8 mouse cellular contexts compared by ENCODE assay signal in genomic region chr5:136882055-136882787, GRCm38 (mm10). TPM values are rescaled to one million over a fixed set of nuclear protein-coding genes. Genes with fewer than 3 reads are reported as not detected.
DNase-seq lines count a peak whose midpoint lies in the region; ATAC-seq and TF ChIP-seq lines count a peak whose summit lies in the region.

No protein-coding gene starts in this region.

- no peaks in the 10 kb centered on the region for H3K9me3 ChIP-seq in heart, embryonic 10.5 days
- H3K9me3 ChIP-seq in liver, embryonic 14.5 days (ENCODE audit: control insufficient read depth, low read length): no peaks in the 10 kb centered on the region

- H3K4me3 ChIP-seq in heart, embryonic 10.5 days: peak overlapping the region; percentile 66
- peak overlapping the region in 1 of 2 experiments; percentile 21; a peak in 1 of 4 replicates for H3K4me3 ChIP-seq in liver, embryonic 14.5 days (ENCODE audit: insufficient read depth in 1 of 2, low read depth in 2 of 2, low read length in 2 of 2)

- H3K4me1 ChIP-seq in heart, embryonic 10.5 days: peaks cover 18% of the 10 kb centered on the region; the same call in 1 of the 2 replicates
- H3K4me1 ChIP-seq in liver, embryonic 14.5 days (replicated peaks; ENCODE audit: control insufficient read depth in 2 of 2, insufficient read depth in 2 of 2, low read length in 1 of 2): no peaks in the 10 kb centered on the region

- intact Hi-C loops in heart, postnatal 36 days (cut with DNase I): no loop called here

- WGBS in heart, embryonic 10.5 days: 1% methylated on average over 47 of the region's 47 CpGs
- 4% methylated on average over 47 of the region's 47 CpGs for WGBS in liver, embryonic 14.5 days (ENCODE audit: insufficient replicate concordance)

- H3K27ac ChIP-seq in heart, embryonic 10.5 days: peak overlapping the region; percentile 79
- no peak overlapping the region for H3K27ac ChIP-seq in liver, embryonic 14.5 days

- peaks cover 39% of the 10 kb centered on the region for H3K27me3 ChIP-seq in heart, embryonic 10.5 days (ENCODE audit: insufficient read depth, poor library complexity, severe bottlenecking)
- H3K27me3 ChIP-seq in liver, embryonic 14.5 days (ENCODE audit: control insufficient read depth, insufficient read depth, low read length): peaks cover 26% of the 10 kb centered on the region

- peak; percentile 35; the same call in 1 of the 2 replicates for ATAC-seq in granulocyte monocyte progenitor cell, adult 5-6 weeks (replicated peaks; ENCODE audit: poor library complexity, severe bottlenecking)
- ATAC-seq in liver, embryonic 14.5 days (ENCODE audit: insufficient read depth): no peak

- no peak for TF ChIP-seq EP300 in liver, embryonic 14.5 days (IDR thresholded peaks at IDR 0.05; ENCODE audit: low read depth)

- TF ChIP-seq CTCF in liver, embryonic 14.5 days (IDR thresholded peaks at IDR 0.05; ENCODE audit: low read depth): no peak

- H3K4me2 ChIP-seq in liver, embryonic 14.5 days (ENCODE audit: low read depth): peak overlapping the region; percentile 32; the same call in 1 of the 2 replicates

- H3K36me3 ChIP-seq in heart, embryonic 10.5 days: 0 out of 2 replicates have a peak, but pooled peaks cover 4% of the 10 kb centered on the region
- no peaks in the 10 kb centered on the region for H3K36me3 ChIP-seq in liver, embryonic 14.5 days (replicated peaks; ENCODE audit: control insufficient read depth, insufficient read depth, low read depth)

- H3K9ac ChIP-seq in liver, embryonic 14.5 days (replicated peaks): no peak overlapping the region

- no peak for DNase-seq in heart, embryonic 10.5 days (ENCODE audit: low spot score)
- no peak for DNase-seq in heart, postnatal 36 days
- peak; percentile 39 for DNase-seq in Muller cell, postnatal 12 days (ENCODE audit: inconsistent ontology term)
- no peak for DNase-seq in liver, embryonic 14.5 days (ENCODE audit: low read depth in 3 of 3, low spot score in 3 of 3)
- DNase-seq in yolk sac, embryonic 10.5 days (ENCODE audit: low spot score): no peak
- DNase-seq in thymus, adult 18-20 months: no peak
- no peak for DNase-seq in urinary bladder, postnatal 36 days (ENCODE audit: low spot score in 2 of 2)

RNA-seq across cellular contexts. Expression of gene Col26a1, which starts 0.8 kb away (rescaled TPM):
- 29.8 and 50.3 TPM in 2 replicates for polyA plus RNA-seq in heart, embryonic 10.5 days (2016; fragmentation: Nextera tagmentation; extraction: Ambion mirVana)
- total RNA-seq in heart, postnatal 36 days (2021): 1 to 10 TPM in 1 of 2 experiments, under 1 TPM in 1; 0.76 to 1.1 TPM
- total RNA-seq in granulocyte monocyte progenitor cell, adult 5-6 weeks (2014; fragmentation: Nextera tagmentation): not detected in 2 replicates
- not detected in 2 replicates for total RNA-seq in granulocyte monocyte progenitor cell, adult 5-6 weeks (2017)
- polyA plus RNA-seq in liver, embryonic 14.5 days (2012; rRNA removed): 0.10 and 0.18 TPM in 2 replicates
- polyA plus RNA-seq in liver, embryonic 14.5 days (2014; fragmentation: Nextera tagmentation; extraction: Ambion mirVana): 0.06 and 0.10 TPM in 2 replicates

RNA-seq across cellular contexts. Expression of gene Ift22, which starts 25.7 kb away (rescaled TPM):
- 42.4 and 54.5 TPM in 2 replicates for polyA plus RNA-seq in heart, embryonic 10.5 days (2016; fragmentation: Nextera tagmentation; extraction: Ambion mirVana)
- 10 to 100 TPM; 11.0 to 11.6 TPM for total RNA-seq in heart, postnatal 36 days (2021)
- 35.5 and 47.4 TPM in 2 replicates for total RNA-seq in granulocyte monocyte progenitor cell, adult 5-6 weeks (2014; fragmentation: Nextera tagmentation)
- total RNA-seq in granulocyte monocyte progenitor cell, adult 5-6 weeks (2017): 17.5 and 19.4 TPM in 2 replicates
- 1.6 and 2.5 TPM in 2 replicates for polyA plus RNA-seq in liver, embryonic 14.5 days (2012; rRNA removed)
- 9.9 and 10.5 TPM in 2 replicates for polyA plus RNA-seq in liver, embryonic 14.5 days (2014; fragmentation: Nextera tagmentation; extraction: Ambion mirVana)
